Mouse (Mus musculus): Measurements from ENCODE around the gene Stam2. TPM values are rescaled to one million over a fixed set of nuclear protein-coding genes. Genes with fewer than 3 reads are reported as not detected.

Stam2 gene
- total and polyA plus RNA-seq, 2 experiments from 2014 or later = 21.9 to 25.5 TPM

- 82% methylated on average over 5 of the region's 5 CpGs for WGBS
- no peak overlapping the region for H3K4me2 ChIP-seq (ENCODE audit: low read depth, low read length)
- no peak for TF ChIP-seq CTCF (IDR thresholded peaks at IDR 0.05; ENCODE audit: low read depth)
- H3K9ac ChIP-seq (replicated peaks; ENCODE audit: low read length) = no peak overlapping the region
- H3K4me1 ChIP-seq (ENCODE audit: insufficient read depth, low read length) = no peaks in the 10 kb centered on the region
- no peaks in the 10 kb centered on the region for H3K27me3 ChIP-seq (ENCODE audit: insufficient read depth, low read length)
- no peaks in the 10 kb centered on the region for H3K9me3 ChIP-seq (ENCODE audit: low read length)
- no peaks in the 10 kb centered on the region for H3K36me3 ChIP-seq (ENCODE audit: insufficient read depth, low read length)
- H3K4me3 ChIP-seq (ENCODE audit: low read length) = no peak overlapping the region
- no peak for DNase-seq (ENCODE audit: low spot score)
- no peak overlapping the region for H3K27ac ChIP-seq
- no peak for ATAC-seq
Measured at GRCm38 (mm10) chr2:52732001-52732400, 10.1 kb downstream of the Stam2 start.

GRCm38 (mm10) chr2:52730891-52731290 is 11.2 kb downstream of the Stam2 start:
- no peaks in the 10 kb centered on the region for H3K27me3 ChIP-seq (ENCODE audit: insufficient read depth, low read length)
- H3K4me3 ChIP-seq (ENCODE audit: low read length) = no peak overlapping the region
- no peak overlapping the region for H3K27ac ChIP-seq
- WGBS = 84% methylated on average over 6 of the region's 6 CpGs
- H3K36me3 ChIP-seq (ENCODE audit: insufficient read depth, low read length) = no peaks in the 10 kb centered on the region
- H3K9me3 ChIP-seq (ENCODE audit: low read length) = no peaks in the 10 kb centered on the region
- DNase-seq (ENCODE audit: low spot score) = no peak
- no peak for ATAC-seq
- H3K9ac ChIP-seq (replicated peaks; ENCODE audit: low read length) = no peak overlapping the region
- H3K4me1 ChIP-seq (ENCODE audit: insufficient read depth, low read length) = no peaks in the 10 kb centered on the region
- no peak overlapping the region for H3K4me2 ChIP-seq (ENCODE audit: low read depth, low read length)
- TF ChIP-seq CTCF (IDR thresholded peaks at IDR 0.05; ENCODE audit: low read depth) = no peak

- no peak overlapping the region for H3K4me2 ChIP-seq (ENCODE audit: low read depth, low read length)
- no peak for DNase-seq (ENCODE audit: low spot score)
- no peak for TF ChIP-seq CTCF (IDR thresholded peaks at IDR 0.05; ENCODE audit: low read depth)
- 51% methylated on average over 13 of the region's 13 CpGs for WGBS
- no peak overlapping the region for H3K4me3 ChIP-seq (ENCODE audit: low read length)
- no peaks in the 10 kb centered on the region for H3K4me1 ChIP-seq (ENCODE audit: insufficient read depth, low read length)
- no peak overlapping the region for H3K9ac ChIP-seq (replicated peaks; ENCODE audit: low read length)
- 0 out of 2 replicates have a peak, but pooled peaks have one; percentile 61 for ATAC-seq
- H3K27ac ChIP-seq = peak overlapping the region; percentile 41; the same call in 1 of the 2 replicates
- no peaks in the 10 kb centered on the region for H3K27me3 ChIP-seq (ENCODE audit: insufficient read depth, low read length)
- no peaks in the 10 kb centered on the region for H3K9me3 ChIP-seq (ENCODE audit: low read length)
- H3K36me3 ChIP-seq (ENCODE audit: insufficient read depth, low read length) = no peaks in the 10 kb centered on the region
Measured at GRCm38 (mm10) chr2:52720231-52721025, 21.7 kb downstream of the Stam2 start.

- Histone ChIP-seq H3K36me3 (ENCODE audit: insufficient read depth, low read length) (peaks cover 20% of the 10 kb centered on the region), H3K4me2 (ENCODE audit: low read depth, low read length) (no peak overlapping the region), H3K4me1 (ENCODE audit: insufficient read depth, low read length) (no peaks in the 10 kb centered on the region), H3K27me3 (ENCODE audit: insufficient read depth, low read length) (no peaks in the 10 kb centered on the region), H3K9me3 (ENCODE audit: low read length) (no peaks in the 10 kb centered on the region), H3K27ac (no peak overlapping the region), H3K4me3 (ENCODE audit: low read length) (no peak overlapping the region), H3K9ac (replicated peaks; ENCODE audit: low read length) (no peak overlapping the region)
- no peak for DNase-seq (ENCODE audit: low spot score)
- ATAC-seq = no peak
- TF ChIP-seq CTCF (IDR thresholded peaks at IDR 0.05; ENCODE audit: low read depth) = no peak
- WGBS = 91% methylated on average over 5 of the region's 5 CpGs
Measured at GRCm38 (mm10) chr2:52717076-52717475, 25.0 kb downstream of the Stam2 start.

GRCm38 (mm10) chr2:52715538-52715937 is 26.5 kb downstream of the Stam2 start:
- ATAC-seq (no peak), DNase-seq (ENCODE audit: low spot score) (no peak)
- no peaks in the 10 kb centered on the region for H3K9me3 ChIP-seq (ENCODE audit: low read length)
- WGBS = 62% methylated on average over 6 of the region's 6 CpGs
- H3K4me3 ChIP-seq (ENCODE audit: low read length) = no peak overlapping the region
- H3K9ac ChIP-seq (replicated peaks; ENCODE audit: low read length) = no peak overlapping the region
- no peaks in the 10 kb centered on the region for H3K4me1 ChIP-seq (ENCODE audit: insufficient read depth, low read length)
- no peak overlapping the region for H3K27ac ChIP-seq
- no peak for TF ChIP-seq CTCF (IDR thresholded peaks at IDR 0.05; ENCODE audit: low read depth)
- no peaks in the 10 kb centered on the region for H3K27me3 ChIP-seq (ENCODE audit: insufficient read depth, low read length)
- H3K36me3 ChIP-seq (ENCODE audit: insufficient read depth, low read length) = peaks cover 20% of the 10 kb centered on the region
- no peak overlapping the region for H3K4me2 ChIP-seq (ENCODE audit: low read depth, low read length)

GRCm38 (mm10) chr2:52714111-52714510 is 28.0 kb downstream of the Stam2 start:
- TF ChIP-seq CTCF (IDR thresholded peaks at IDR 0.05; ENCODE audit: low read depth) = no peak
- Histone ChIP-seq H3K9ac (replicated peaks; ENCODE audit: low read length) (no peak overlapping the region), H3K27me3 (ENCODE audit: insufficient read depth, low read length) (no peaks in the 10 kb centered on the region), H3K27ac (no peak overlapping the region), H3K4me3 (ENCODE audit: low read length) (no peak overlapping the region), H3K9me3 (ENCODE audit: low read length) (no peaks in the 10 kb centered on the region), H3K36me3 (ENCODE audit: insufficient read depth, low read length) (peaks cover 20% of the 10 kb centered on the region), H3K4me2 (ENCODE audit: low read depth, low read length) (no peak overlapping the region), H3K4me1 (ENCODE audit: insufficient read depth, low read length) (no peaks in the 10 kb centered on the region)
- DNase-seq (ENCODE audit: low spot score) (no peak), ATAC-seq (no peak)
- 87% methylated on average over 4 of the region's 4 CpGs for WGBS

- peak; percentile 24; the same call in 1 of the 2 replicates for TF ChIP-seq CTCF (IDR thresholded peaks at IDR 0.05; ENCODE audit: low read depth)
- no peak overlapping the region for H3K9ac ChIP-seq (replicated peaks; ENCODE audit: low read length)
- no peaks in the 10 kb centered on the region for H3K9me3 ChIP-seq (ENCODE audit: low read length)
- ATAC-seq = no peak
- no peaks in the 10 kb centered on the region for H3K27me3 ChIP-seq (ENCODE audit: insufficient read depth, low read length)
- WGBS = 68% methylated on average over 2 of the region's 2 CpGs
- no peak overlapping the region for H3K4me2 ChIP-seq (ENCODE audit: low read depth, low read length)
- H3K36me3 ChIP-seq (ENCODE audit: insufficient read depth, low read length) = peaks cover 24% of the 10 kb centered on the region
- no peak for DNase-seq (ENCODE audit: low spot score)
- no peak overlapping the region for H3K4me3 ChIP-seq (ENCODE audit: low read length)
- no peak overlapping the region for H3K27ac ChIP-seq
- no peaks in the 10 kb centered on the region for H3K4me1 ChIP-seq (ENCODE audit: insufficient read depth, low read length)
Measured at GRCm38 (mm10) chr2:52710804-52711203, 31.3 kb downstream of the Stam2 start.

All from hindbrain, postnatal 0 days (tissue).